In the genomic region with DNA sequence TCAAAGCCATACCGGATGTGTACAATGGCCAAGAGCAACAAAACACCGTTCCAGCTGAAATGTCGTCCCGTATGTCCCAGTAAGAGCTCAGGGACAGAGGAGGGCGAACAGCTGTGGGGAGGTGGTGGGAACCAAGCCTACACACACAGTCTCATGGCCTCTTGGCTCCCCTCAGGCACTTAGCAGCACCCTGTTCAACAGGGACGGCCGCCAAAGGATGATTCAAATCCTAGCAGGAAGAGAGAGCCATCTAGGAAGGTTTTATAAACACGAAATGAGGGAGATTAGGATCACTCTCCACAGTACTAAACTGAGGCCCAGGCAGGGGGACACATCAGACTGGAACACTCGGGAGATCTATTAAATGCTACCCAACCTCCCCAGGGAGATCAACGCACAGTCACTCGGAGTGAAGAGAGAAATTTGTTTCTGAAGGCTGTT, we compare ENCODE assay signal across 9 mouse cellular contexts.
DNase-seq lines count a peak whose midpoint lies in the region; ATAC-seq and TF ChIP-seq lines count a peak whose summit lies in the region.
"Had no signal": no experiment of that assay in that cellular context is flagged by ENCODE, and none has a peak within 500 bp of the region (broad histone marks: within the 10 kb centered on the region; RNA-seq: fewer than 3 reads in every experiment).

No protein-coding gene starts in this region.

- no peak overlapping the region for H3K9ac ChIP-seq in kidney, embryonic 14.5 days (ENCODE audit: low read depth, low read length)
- no peak overlapping the region for H3K9ac ChIP-seq in lung, postnatal 0 days (replicated peaks; ENCODE audit: low read depth)
- H3K9ac ChIP-seq: embryonic facial prominence, embryonic 13.5 days had no signal

- TF ChIP-seq EP300 in lung, postnatal 0 days (IDR thresholded peaks at IDR 0.05): no peak

- DNase-seq in kidney, adult 11 months: peak; percentile 48
- peak; percentile 84 for DNase-seq in heart, postnatal 25 days (ENCODE audit: low spot score)
- peak; percentile 12 for DNase-seq in lung, postnatal 0 days (ENCODE audit: low spot score)
- no peak for DNase-seq in cerebellum, postnatal 25 days
- no peak for DNase-seq in cerebellum, adult 11 months
- DNase-seq in embryo, embryonic 10.5 days (ENCODE audit: low spot score): no peak

- no peaks in the 10 kb centered on the region for H3K9me3 ChIP-seq in kidney, embryonic 14.5 days (ENCODE audit: control insufficient read depth, low read length)
- H3K9me3 ChIP-seq in lung, postnatal 0 days (ENCODE audit: low read length): no peaks in the 10 kb centered on the region
- H3K9me3 ChIP-seq: embryonic facial prominence, embryonic 13.5 days had no signal

- H3K36me3 ChIP-seq in kidney, embryonic 14.5 days (ENCODE audit: control insufficient read depth, insufficient read depth, low read length): no peaks in the 10 kb centered on the region
- no peaks in the 10 kb centered on the region for H3K36me3 ChIP-seq in lung, postnatal 0 days (ENCODE audit: insufficient read depth, low read length)
- H3K36me3 ChIP-seq: embryonic facial prominence, embryonic 13.5 days had no signal

- 0 out of 2 replicates have a peak, but pooled peaks cover 10% of the 10 kb centered on the region for H3K4me1 ChIP-seq in kidney, embryonic 14.5 days (ENCODE audit: control insufficient read depth, insufficient read depth, low read length)
- H3K4me1 ChIP-seq in lung, postnatal 0 days (ENCODE audit: insufficient read depth, low read depth, low read length): no peaks in the 10 kb centered on the region

- H3K4me3 ChIP-seq in kidney, embryonic 14.5 days (ENCODE audit: low read length): no peak overlapping the region
- H3K4me3 ChIP-seq in lung, postnatal 0 days (ENCODE audit: low read depth, low read length): no peak overlapping the region
- H3K4me3 ChIP-seq: embryonic facial prominence, embryonic 13.5 days had no signal

- WGBS in kidney, embryonic 14.5 days: 49% methylated on average over 11 of the region's 11 CpGs
- 52% methylated on average over 11 of the region's 11 CpGs for WGBS in lung, postnatal 0 days

- H3K27me3 ChIP-seq in kidney, embryonic 14.5 days (ENCODE audit: control insufficient read depth, insufficient read depth, low read length): no peaks in the 10 kb centered on the region
- no peaks in the 10 kb centered on the region for H3K27me3 ChIP-seq in lung, postnatal 0 days (replicated peaks; ENCODE audit: insufficient read depth, low read length)
- H3K27me3 ChIP-seq: embryonic facial prominence, embryonic 13.5 days had no signal

- intact Hi-C loops in heart, postnatal 25 days (cut with DNase I): loop anchor here (10.0 kb wide), 1 partner anchor 123 kb away; a partner anchor contains a TSS

- no peak for TF ChIP-seq CTCF in lung, postnatal 0 days (IDR thresholded peaks at IDR 0.05)

- H3K4me2 ChIP-seq in kidney, embryonic 14.5 days (replicated peaks; ENCODE audit: low read depth, low read length): no peak overlapping the region
- no peak overlapping the region for H3K4me2 ChIP-seq in lung, postnatal 0 days (replicated peaks; ENCODE audit: low read depth, low read length)
- H3K4me2 ChIP-seq: embryonic facial prominence, embryonic 13.5 days had no signal

- no peak overlapping the region; the same call in 1 of the 2 replicates for H3K27ac ChIP-seq in kidney, embryonic 14.5 days (ENCODE audit: low read depth, low read length)
- no peak overlapping the region for H3K27ac ChIP-seq in lung, postnatal 0 days (ENCODE audit: low read length)
- H3K27ac ChIP-seq: embryonic facial prominence, embryonic 13.5 days had no signal

- no peak for ATAC-seq in kidney, embryonic 14.5 days (ENCODE audit: low FRiP score, low TSS enrichment)
- ATAC-seq in frontal cortex, adult (ENCODE audit: low TSS enrichment): peak; percentile 74
- ATAC-seq in lung, postnatal 0 days: peak; percentile 53

Comparison
In these comparisons a context has a peak if more than half of its experiments do, and no peak if none do; other contexts are left out.
1. DNase-seq: peak in kidney, adult 11 months (single experiment), heart, postnatal 25 days (single experiment) and lung, postnatal 0 days (single experiment); none in cerebellum, postnatal 25 days (0 of 2), cerebellum, adult 11 months (single experiment) and embryo, embryonic 10.5 days (single experiment).